Mouse (Mus musculus) fat pad, adult 2 months (tissue): ENCODE results near the gene Zcchc3.

Experiments
- DNase-seq: peaks from one replicate; pipeline ENCODE4 v3.0.0-alpha.2; 2011; ENCODE audit warnings: low read depth, low spot score; ENCODE audit errors: extremely low read depth

Zcchc3 gene

GRCm38 (mm10) chr2:152363245-152364147 lies 51.3 kb downstream of the Zcchc3 start:
- DNase-seq, result no peak
